Mouse (Mus musculus) cerebellum, adult 9-10 months (tissue): Measurements from ENCODE around the gene Gm10322.
A peak's percentile ranks its signal among the peaks of the same experiment; 100 is the strongest.

Experiments used
- DNase-seq: peaks from one replicate; pipeline ENCODE4 v3.0.0; 2022

Gm10322 gene

GRCm38 (mm10) chr10:59665503-59666291 lies 49.8 kb downstream of the Gm10322 start:
- peak; percentile 15 for DNase-seq
